Mouse (Mus musculus) heart, embryonic 15.5 days (tissue): ENCODE data around the gene Dnajc25. TPM values are rescaled to one million over a fixed set of nuclear protein-coding genes. Genes with fewer than 3 reads are reported as not detected.

Source experiments
- ATAC-seq: fragments of 200-750 bp; cut with Nextera tagmentation; replicated peaks from 2 replicates; pipeline ENCODE4 v1.8.0; 2017; ENCODE audit warnings: low read depth, moderate TSS enrichment; ENCODE audit not compliant: insufficient number of reproducible peaks, insufficient read depth, low FRiP score
- H3K27ac ChIP-seq: fragments of 300-500 bp; sonication (generic); 2 replicates; pipeline ENCODE4 v1.5.1; 2015; ENCODE audit warnings: mild to moderate bottlenecking, inconsistent platforms
- H3K27me3 ChIP-seq: fragments of 300-500 bp; sonication (generic); 2 replicates; pipeline ENCODE4 v1.6.1; 2015; ENCODE audit warnings: inconsistent platforms
- H3K36me3 ChIP-seq: fragments of 300-500 bp; sonication (generic); 2 replicates; pipeline ENCODE4 v1.6.1; 2015; ENCODE audit warnings: mild to moderate bottlenecking, inconsistent platforms
- H3K4me1 ChIP-seq: fragments of 300-500 bp; sonication (generic); replicated peaks from 2 replicates; pipeline ENCODE4 v1.6.1; 2015; ENCODE audit warnings: inconsistent platforms
- H3K4me2 ChIP-seq: fragments of 300-500 bp; sonication (generic); 2 replicates; pipeline ENCODE4 v1.6.1; 2015; ENCODE audit warnings: inconsistent platforms, mild to moderate bottlenecking, moderate library complexity
- H3K4me3 ChIP-seq: fragments of 300-500 bp; sonication (generic); 2 replicates; pipeline ENCODE4 v1.5.1; 2015; ENCODE audit warnings: mild to moderate bottlenecking, inconsistent platforms
- H3K9ac ChIP-seq: fragments of 300-500 bp; sonication (generic); 2 replicates; pipeline ENCODE4 v1.6.1; 2015; ENCODE audit warnings: mild to moderate bottlenecking, inconsistent platforms
- H3K9me3 ChIP-seq: fragments of 300-500 bp; sonication (generic); replicated peaks from 2 replicates; pipeline ENCODE4 v1.6.1; 2016; ENCODE audit warnings: inconsistent platforms
- WGBS: fragments of 180-500 bp; shearing (Covaris S2); methylation state at CpG from one replicate; pipeline ENCODE4 v1.1.7; 2015; ENCODE audit warnings: mixed read lengths; 5-methylcytosine and 5-hydroxymethylcytosine counted together
- polyA plus RNA-seq: library from polyadenylated mRNA; unstranded; fragments of >200 nt; fragmentation: Nextera tagmentation; extraction: Ambion mirVana; gene quantifications from 2 replicates; pipeline ENCODE4 v1.2.1, GENCODE M21; 2015

Dnajc25 gene
- polyA plus RNA-seq, 1 experiment from 2014 or later: 9.0 TPM

DNA sequence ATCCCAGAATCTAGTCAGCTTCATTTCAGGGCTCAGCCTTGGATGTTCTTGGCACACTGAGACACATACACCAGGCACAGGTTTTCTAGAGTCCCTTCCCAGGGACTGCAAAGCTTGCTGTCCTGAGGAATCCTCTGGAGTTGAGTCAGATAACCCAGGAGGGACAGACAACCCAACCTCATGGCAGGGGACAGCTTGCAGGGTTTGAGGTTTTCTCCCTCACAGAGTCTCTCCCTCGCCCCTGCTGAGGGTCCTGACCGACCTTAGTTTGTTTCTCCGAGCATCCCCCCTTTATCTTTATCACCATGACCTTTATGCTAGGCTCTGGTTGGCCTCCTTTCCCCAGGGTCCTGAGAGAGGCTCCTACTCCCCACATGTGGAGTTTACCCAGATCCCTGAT, 42.7 kb downstream of the Dnajc25 start:
- WGBS: 59% methylated on average over 3 of the region's 3 CpGs
- no peak for ATAC-seq
- Histone ChIP-seq H3K4me1 (peaks cover 11% of the 10 kb centered on the region), H3K4me3 (no peak overlapping the region), H3K4me2 (no peak overlapping the region), H3K27ac (no peak overlapping the region), H3K36me3 (no peaks in the 10 kb centered on the region), H3K27me3 (no peaks in the 10 kb centered on the region), H3K9me3 (no peaks in the 10 kb centered on the region; the same call in 1 of the 2 replicates), H3K9ac (no peak overlapping the region)

DNA sequence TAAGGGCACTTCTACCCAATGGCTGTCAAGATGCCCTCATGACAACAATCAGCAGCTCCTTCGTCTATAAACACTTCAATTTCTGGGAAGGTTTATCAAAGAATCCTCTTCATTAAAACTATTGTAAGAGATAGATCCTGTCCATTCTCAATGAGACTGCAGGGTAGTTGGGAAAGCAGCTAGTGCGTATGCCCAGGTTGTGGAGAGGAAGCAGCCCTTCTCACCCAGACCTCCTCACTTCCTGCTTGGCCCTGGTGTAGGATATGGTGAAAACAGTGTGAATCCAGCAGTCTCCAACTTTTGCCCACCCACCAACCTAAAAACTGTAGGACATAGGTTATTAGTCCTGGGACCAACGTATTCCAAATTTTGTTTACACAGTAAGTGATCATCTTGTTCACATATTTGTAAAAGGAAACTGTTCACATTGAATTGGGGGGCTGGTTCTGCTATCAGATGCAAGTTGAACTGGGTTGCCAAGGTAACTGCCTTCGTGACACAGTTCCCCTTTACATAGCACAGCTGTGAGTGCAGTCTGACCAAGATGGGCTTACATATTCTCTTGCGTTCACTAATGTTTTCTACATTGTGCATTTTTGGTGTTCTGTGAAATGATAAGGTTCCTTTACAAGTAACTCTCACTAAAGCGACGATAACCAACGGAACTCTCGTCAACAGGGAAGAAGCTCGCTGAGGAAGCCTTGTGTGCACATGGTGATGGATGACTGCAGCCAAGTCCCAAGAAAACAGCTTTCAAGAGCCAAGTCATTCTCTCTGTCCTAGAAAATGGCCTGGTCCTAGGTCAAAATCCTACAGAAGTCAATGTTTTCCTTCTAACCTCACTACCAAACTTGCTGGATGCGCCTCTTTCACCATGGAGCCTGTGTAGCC, 45.8 kb downstream of the Dnajc25 start:
- Histone ChIP-seq H3K9me3 (no peaks in the 10 kb centered on the region), H3K9ac (no peak overlapping the region), H3K4me1 (peaks cover 7% of the 10 kb centered on the region), H3K4me2 (no peak overlapping the region), H3K36me3 (no peaks in the 10 kb centered on the region), H3K27ac (no peak overlapping the region), H3K27me3 (no peaks in the 10 kb centered on the region), H3K4me3 (no peak overlapping the region)
- no peak for ATAC-seq
- 80% methylated on average over 11 of the region's 11 CpGs for WGBS

DNA sequence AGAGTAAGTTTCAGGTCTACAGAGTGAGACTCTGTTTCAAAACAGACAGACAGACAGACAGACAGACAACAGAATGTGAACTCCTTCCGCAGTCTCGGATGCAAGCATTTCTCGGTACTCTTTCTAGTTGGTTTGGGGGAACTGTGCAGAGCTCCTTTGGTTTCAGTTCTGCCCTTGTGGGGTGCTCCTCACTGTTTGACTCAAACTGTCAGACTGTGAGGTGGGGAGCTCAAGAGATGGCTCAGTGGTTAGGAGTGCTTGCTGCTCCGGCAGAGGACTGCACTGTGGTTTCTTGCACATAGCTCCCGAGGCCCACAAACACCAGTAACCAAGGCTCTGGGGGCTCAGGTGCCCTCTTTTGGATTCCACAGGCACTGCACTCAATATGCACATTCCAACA, 48.2 kb downstream of the Dnajc25 start:
- no peak overlapping the region for H3K4me2 ChIP-seq

DNA sequence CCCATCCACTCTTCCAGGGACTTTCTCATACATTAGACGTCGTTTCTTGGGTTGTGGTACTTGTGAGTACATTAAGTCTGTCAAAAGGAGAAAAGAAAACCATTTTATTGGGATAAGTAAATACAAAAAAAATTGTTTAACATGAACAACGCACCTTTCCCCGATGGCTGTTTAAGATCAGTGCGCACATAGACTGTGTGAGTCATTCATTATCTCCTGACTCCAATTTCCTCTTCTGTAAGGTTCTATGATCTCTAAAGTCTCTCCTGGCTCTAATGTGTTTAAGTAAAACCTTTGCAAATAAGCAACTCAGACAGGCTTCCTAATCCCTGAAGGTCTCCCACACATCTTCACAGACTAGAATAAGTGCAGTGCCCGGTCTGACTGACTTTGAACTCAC, 49.0 kb downstream of the Dnajc25 start:
- H3K36me3 ChIP-seq: no peaks in the 10 kb centered on the region
- WGBS: 77% methylated on average over 6 of the region's 6 CpGs
- no peaks in the 10 kb centered on the region for H3K4me1 ChIP-seq
- no peaks in the 10 kb centered on the region for H3K27me3 ChIP-seq
- no peaks in the 10 kb centered on the region for H3K9me3 ChIP-seq
- H3K4me2 ChIP-seq: no peak overlapping the region
- ATAC-seq: no peak
- H3K4me3 ChIP-seq: no peak overlapping the region
- no peak overlapping the region for H3K27ac ChIP-seq
- H3K9ac ChIP-seq: no peak overlapping the region

More for the DNA sequence above, 48.2 kb downstream of the Dnajc25 start:
- Histone ChIP-seq H3K9ac (no peak overlapping the region), H3K4me3 (no peak overlapping the region), H3K36me3 (no peaks in the 10 kb centered on the region), H3K9me3 (no peaks in the 10 kb centered on the region), H3K4me1 (no peaks in the 10 kb centered on the region), H3K27me3 (no peaks in the 10 kb centered on the region), H3K27ac (no peak overlapping the region)
- 92% methylated on average over 5 of the region's 5 CpGs for WGBS
- ATAC-seq: no peak

DNA sequence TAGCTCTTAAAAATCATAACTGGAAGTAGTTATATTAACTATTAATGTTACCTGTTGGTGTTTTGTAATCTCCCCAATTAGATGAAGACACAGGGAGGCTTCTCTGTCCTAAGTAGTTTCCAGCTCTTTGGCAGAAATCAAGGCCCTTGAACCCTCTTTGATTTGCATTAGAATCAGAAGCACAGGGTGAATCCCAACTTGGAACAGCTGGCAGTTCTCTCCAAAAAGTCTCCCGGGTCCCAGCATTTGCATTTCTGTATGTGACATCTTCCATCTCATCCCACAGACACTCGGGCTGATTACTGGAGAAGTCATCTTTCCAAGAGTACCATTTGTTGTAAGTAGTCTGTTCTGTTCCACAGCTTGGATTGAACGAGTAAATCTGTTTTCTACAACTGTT, 52.4 kb downstream of the Dnajc25 start:
- H3K4me3 ChIP-seq: no peak overlapping the region
- WGBS: 39% methylated on average over 3 of the region's 3 CpGs
- no peaks in the 10 kb centered on the region for H3K36me3 ChIP-seq
- no peaks in the 10 kb centered on the region for H3K27me3 ChIP-seq
- H3K27ac ChIP-seq: no peak overlapping the region
- no peaks in the 10 kb centered on the region for H3K9me3 ChIP-seq
- no peaks in the 10 kb centered on the region for H3K4me1 ChIP-seq
- ATAC-seq: no peak
- H3K4me2 ChIP-seq: no peak overlapping the region
- H3K9ac ChIP-seq: no peak overlapping the region

DNA sequence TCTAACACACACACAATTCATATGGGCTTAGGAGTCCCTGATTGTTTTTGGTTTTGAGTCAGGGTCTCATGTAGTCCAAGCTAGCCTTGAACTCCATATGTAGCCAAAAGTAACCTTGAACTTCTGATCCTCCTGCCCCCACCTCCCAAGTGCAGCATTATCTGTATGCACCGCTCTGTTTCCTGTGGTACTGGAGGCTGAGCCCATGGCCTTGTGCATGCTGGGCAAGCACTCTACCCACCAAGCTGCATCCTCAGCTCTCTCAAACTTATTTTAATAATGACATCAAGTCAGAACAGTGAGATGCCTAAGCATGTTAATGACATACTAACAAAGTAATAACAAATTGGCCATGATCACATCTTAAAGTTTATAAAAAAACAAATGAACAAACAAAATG, 56.2 kb downstream of the Dnajc25 start:
- Histone ChIP-seq H3K27me3 (no peaks in the 10 kb centered on the region), H3K27ac (no peak overlapping the region), H3K4me3 (no peak overlapping the region), H3K36me3 (no peaks in the 10 kb centered on the region), H3K4me1 (no peaks in the 10 kb centered on the region), H3K4me2 (no peak overlapping the region), H3K9ac (no peak overlapping the region), H3K9me3 (no peaks in the 10 kb centered on the region)
- no peak for ATAC-seq
- 90% methylated on average over 1 of the region's 1 CpGs for WGBS

DNA sequence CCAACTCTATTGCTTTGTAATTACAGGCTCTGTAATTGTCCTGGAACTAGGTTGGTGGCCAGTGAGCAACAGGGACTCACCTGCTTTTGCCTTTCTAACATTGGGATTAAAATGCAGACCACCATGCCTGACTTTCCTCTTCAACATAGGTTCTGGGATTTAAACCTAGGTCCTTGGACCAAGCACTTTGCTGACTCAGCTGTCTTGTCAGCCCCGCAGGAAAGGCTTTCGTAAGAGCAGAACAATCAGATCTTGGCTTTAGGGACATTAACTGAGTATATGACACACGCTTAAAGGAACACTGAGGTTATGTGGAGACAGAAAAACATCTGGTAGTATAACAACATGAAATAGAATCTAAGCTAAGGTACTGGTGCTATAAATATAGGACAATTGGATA, 63.1 kb downstream of the Dnajc25 start:
- Histone ChIP-seq H3K4me1 (no peaks in the 10 kb centered on the region), H3K4me2 (no peak overlapping the region), H3K9me3 (no peaks in the 10 kb centered on the region), H3K36me3 (no peaks in the 10 kb centered on the region), H3K9ac (no peak overlapping the region), H3K4me3 (no peak overlapping the region), H3K27ac (no peak overlapping the region), H3K27me3 (no peaks in the 10 kb centered on the region)
- WGBS: 77% methylated on average over 3 of the region's 3 CpGs
- no peak for ATAC-seq

DNA sequence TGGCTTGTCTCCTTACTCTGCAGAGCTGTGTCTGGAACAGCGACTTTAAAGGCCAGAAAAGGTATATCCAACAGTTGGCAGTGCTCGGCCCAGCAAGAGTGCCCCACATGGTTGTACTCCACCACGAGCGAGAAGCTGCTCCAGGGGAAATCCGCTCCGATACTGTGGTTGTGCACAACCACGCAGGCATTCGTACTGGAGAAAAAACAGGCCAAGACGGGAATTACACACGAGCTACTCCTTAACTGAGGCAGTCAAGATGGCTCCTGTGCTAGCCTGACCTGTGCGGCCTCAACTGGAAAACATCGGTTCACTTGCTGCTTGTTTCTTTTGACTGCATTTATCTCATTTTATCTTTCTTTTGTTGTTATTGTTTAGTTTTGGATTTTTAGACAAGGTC, 67.7 kb downstream of the Dnajc25 start:
- Histone ChIP-seq H3K27ac (no peak overlapping the region), H3K9ac (no peak overlapping the region), H3K4me3 (no peak overlapping the region), H3K4me2 (no peak overlapping the region), H3K27me3 (no peaks in the 10 kb centered on the region), H3K4me1 (no peaks in the 10 kb centered on the region), H3K36me3 (no peaks in the 10 kb centered on the region), H3K9me3 (no peaks in the 10 kb centered on the region)
- WGBS: 79% methylated on average over 12 of the region's 12 CpGs
- no peak for ATAC-seq

DNA sequence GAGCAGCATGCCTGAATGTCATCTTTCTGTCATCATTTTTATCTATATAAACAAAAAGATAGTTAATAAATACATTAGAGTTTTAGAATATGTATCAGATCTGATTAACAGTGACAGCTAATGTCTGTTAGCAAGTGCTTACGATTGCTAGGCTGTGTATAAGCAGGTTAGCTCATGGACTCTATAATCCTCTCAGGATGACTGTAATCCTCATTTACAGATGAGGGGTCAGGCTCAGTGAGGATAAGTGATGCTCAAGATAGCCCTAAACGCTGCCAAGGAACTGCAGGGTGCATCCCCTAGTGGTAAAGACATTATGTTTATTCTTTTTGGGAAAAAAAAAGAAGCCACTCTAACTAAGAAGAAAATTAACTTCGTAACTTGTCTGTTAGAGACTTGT, 74.4 kb downstream of the Dnajc25 start:
- Histone ChIP-seq H3K27me3 (no peaks in the 10 kb centered on the region), H3K4me3 (no peak overlapping the region), H3K9me3 (no peaks in the 10 kb centered on the region), H3K4me1 (no peaks in the 10 kb centered on the region), H3K4me2 (no peak overlapping the region), H3K9ac (no peak overlapping the region), H3K27ac (no peak overlapping the region), H3K36me3 (no peaks in the 10 kb centered on the region)
- 54% methylated on average over 3 of the region's 3 CpGs for WGBS
- ATAC-seq: no peak

Other genes with a start within 250 kb of the Dnajc25 start
- 0.04 and 0.05 TPM in 2 replicates for gene Olfr267, start 207.3 kb upstream of the Dnajc25 start, polyA plus RNA-seq
- 24.8 and 29.1 TPM in 2 replicates for gene Ecpas, start 82.3 kb upstream of the Dnajc25 start, polyA plus RNA-seq
- gene Zkscan16, start 51.4 kb upstream of the Dnajc25 start, polyA plus RNA-seq: 0.05 and 0.08 TPM in 2 replicates
- gene Ptgr1, start 7.9 kb upstream of the Dnajc25 start, polyA plus RNA-seq: 11.3 and 16.6 TPM in 2 replicates
- gene Gm20503, start 8.1 kb downstream of the Dnajc25 start, polyA plus RNA-seq: 12.2 and 15.5 TPM in 2 replicates
- 39.5 and 43.2 TPM in 2 replicates for gene Gng10, start 40.0 kb downstream of the Dnajc25 start, polyA plus RNA-seq
- not detected in 2 replicates for gene AI481877, start 143.9 kb downstream of the Dnajc25 start, polyA plus RNA-seq
- 6.2 and 7.0 TPM in 2 replicates for gene Ugcg, start 194.2 kb downstream of the Dnajc25 start, polyA plus RNA-seq